Mouse (Mus musculus): ENCODE measurements around the gene Chtop.

The Chtop gene

GRCm38 (mm10) chr3:90512276-90512675, 3.0 kb upstream of the Chtop start:
- in situ Hi-C loops (cut with MboI) = loop anchor here (10.0 kb wide), 1 partner anchor 103 kb away; the partner anchor contains the start of gene S100a6

GRCm38 (mm10) chr3:90509747-90510123, 437 bp upstream of the Chtop start:
- in situ Hi-C loops (cut with MboI) = loop anchor here (10.0 kb wide), 1 partner anchor 105 kb away; the partner anchor contains the start of gene S100a6

- in situ Hi-C loops (cut with MboI) = no loop called here
These were observed 880 bp downstream of the Chtop start for GRCm38 (mm10) chr3:90508287-90508949.

- in situ Hi-C loops (cut with MboI) = no loop called here
These were observed 2.9 kb downstream of the Chtop start for GRCm38 (mm10) chr3:90506362-90506761.

GRCm38 (mm10) chr3:90505216-90505615, 4.1 kb downstream of the Chtop start:
- in situ Hi-C loops (cut with MboI) = no loop called here

GRCm38 (mm10) chr3:90503444-90503843, 5.9 kb downstream of the Chtop start:
- in situ Hi-C loops (cut with MboI) = no loop called here

- in situ Hi-C loops (cut with MboI) = no loop called here
These were observed 11.7 kb downstream of the Chtop start for GRCm38 (mm10) chr3:90497597-90497996.

GRCm38 (mm10) chr3:90495850-90496525, 13.3 kb downstream of the Chtop start:
- in situ Hi-C loops (cut with MboI) = no loop called here

GRCm38 (mm10) chr3:90493831-90494540, 15.3 kb downstream of the Chtop start:
- in situ Hi-C loops (cut with MboI) = no loop called here

GRCm38 (mm10) chr3:90491350-90491749, 17.9 kb downstream of the Chtop start:
- in situ Hi-C loops (cut with MboI) = no loop called here

GRCm38 (mm10) chr3:90490696-90491256, 18.5 kb downstream of the Chtop start, which contains the start of gene Snapin:
Gene Snapin, minus strand, starts transcription at chr3:90491033.
- in situ Hi-C loops (cut with MboI) = no loop called here

- in situ Hi-C loops (cut with MboI) = no loop called here
These were observed 20.7 kb downstream of the Chtop start for GRCm38 (mm10) chr3:90488576-90488975.

- in situ Hi-C loops (cut with MboI) = no loop called here
These were observed 22.3 kb downstream of the Chtop start for GRCm38 (mm10) chr3:90486998-90487397.

- in situ Hi-C loops (cut with MboI) = no loop called here
These were observed 33.3 kb downstream of the Chtop start, which contains the start of gene Ilf2 for GRCm38 (mm10) chr3:90475831-90476611. Gene Ilf2, plus strand, starts transcription at chr3:90476126.

GRCm38 (mm10) chr3:90475151-90475830, 34.0 kb downstream of the Chtop start:
- in situ Hi-C loops (cut with MboI) = no loop called here

- in situ Hi-C loops (cut with MboI) = no loop called here
These were observed 37.1 kb downstream of the Chtop start for GRCm38 (mm10) chr3:90472213-90472612.

GRCm38 (mm10) chr3:90467618-90468300, 41.5 kb downstream of the Chtop start:
- in situ Hi-C loops (cut with MboI) = no loop called here

- in situ Hi-C loops (cut with MboI) = no loop called here
These were observed 43.0 kb downstream of the Chtop start for GRCm38 (mm10) chr3:90466311-90466766.

GRCm38 (mm10) chr3:90465686-90466310, 43.5 kb downstream of the Chtop start, which contains the start of gene Npr1:
Gene Npr1, minus strand, starts transcription at chr3:90465866.
- in situ Hi-C loops (cut with MboI) = no loop called here
